Mouse (Mus musculus) lung, postnatal 0 days (tissue): ENCODE measurements around the gene Usp2.

ENCODE experiments used
- CTCF ChIP-seq: IDR thresholded peaks from 2 replicates; pipeline ENCODE4 v1.5.1; 2016; ENCODE audit warnings: antibody characterized with exemption, mild to moderate bottlenecking
- EP300 ChIP-seq: IDR thresholded peaks from 2 replicates; pipeline ENCODE4 v1.6.1; 2016; ENCODE audit warnings: antibody characterized with exemption, mild to moderate bottlenecking, control low read depth

- no peak for TF ChIP-seq CTCF
- no peak for TF ChIP-seq EP300
These were observed 34.9 kb upstream of the Usp2 start for GRCm38 (mm10) chr9:44031946-44032345.
